Mouse (Mus musculus) limb, embryonic 12.5 days (tissue): ENCODE data around the gene Zfp105. TPM values are rescaled to one million over a fixed set of nuclear protein-coding genes. Genes with fewer than 3 reads are reported as not detected.

ENCODE experiments used
- polyA plus RNA-seq: library from polyadenylated mRNA; unstranded; fragments of >200 nt; fragmentation: Nextera tagmentation; extraction: Ambion mirVana; gene quantifications from 2 replicates; pipeline ENCODE4 v1.2.1, GENCODE M21; 2016

The Zfp105 gene
- polyA plus RNA-seq, 1 experiment from 2014 or later = 34.4 TPM

Other genes starting within 250 kb of the Zfp105 start
- not detected in 2 replicates for gene Topaz1, start 175.7 kb upstream of the Zfp105 start, polyA plus RNA-seq
- gene Tcaim, start 117.5 kb upstream of the Zfp105 start, polyA plus RNA-seq = 6.5 and 7.4 TPM in 2 replicates
- gene Gm35549, start 79.0 kb upstream of the Zfp105 start, polyA plus RNA-seq = 0.49 and 0.71 TPM in 2 replicates
- gene Zfp445, start 57.1 kb upstream of the Zfp105 start, polyA plus RNA-seq = 107 and 109 TPM in 2 replicates
- gene Zkscan7, start 37.4 kb upstream of the Zfp105 start, polyA plus RNA-seq = 4.1 and 4.8 TPM in 2 replicates
- 32.7 and 34.8 TPM in 2 replicates for gene 1110059G10Rik, start 27.9 kb downstream of the Zfp105 start, polyA plus RNA-seq
- gene Kif15, start 28.0 kb downstream of the Zfp105 start, polyA plus RNA-seq = 75.4 and 86.7 TPM in 2 replicates
- 15.9 and 19.5 TPM in 2 replicates for gene Tmem42, start 98.3 kb downstream of the Zfp105 start, polyA plus RNA-seq
- 0.47 and 0.51 TPM in 2 replicates for gene Tgm4, start 111.7 kb downstream of the Zfp105 start, polyA plus RNA-seq
- 74.4 TPM in 2 replicates for gene Zdhhc3, start 190.1 kb downstream of the Zfp105 start, polyA plus RNA-seq
- 85.7 and 88.2 TPM in 2 replicates for gene Exosc7, start 190.1 kb downstream of the Zfp105 start, polyA plus RNA-seq
- gene Clec3b, start 227.9 kb downstream of the Zfp105 start, polyA plus RNA-seq = not detected in 2 replicates